Mouse (Mus musculus) embryo, embryonic 9.5 days (tissue): ENCODE measurements around the gene Mrpl36.
A peak's percentile ranks its signal among the peaks of the same experiment; 100 is the strongest.

Experiments used
- DNase-seq: peaks from one replicate; pipeline ENCODE4 v3.0.0-alpha.2; 2017; ENCODE audit errors: extremely low spot score

Mrpl36 gene

GRCm38 (mm10) chr13:73346743-73347142 lies 18.4 kb downstream of the Mrpl36 start:
- peak; percentile 20 for DNase-seq

GRCm38 (mm10) chr13:73347171-73347570 lies 18.9 kb downstream of the Mrpl36 start:
- DNase-seq, result no peak

GRCm38 (mm10) chr13:73347922-73348650 lies 19.8 kb downstream of the Mrpl36 start:
- no peak for DNase-seq

- DNase-seq, result no peak
Observed at GRCm38 (mm10) chr13:73350741-73351140, 22.4 kb downstream of the Mrpl36 start.

GRCm38 (mm10) chr13:73351910-73352309 lies 23.6 kb downstream of the Mrpl36 start:
- no peak for DNase-seq

GRCm38 (mm10) chr13:73352491-73352890 lies 24.2 kb downstream of the Mrpl36 start:
- DNase-seq, result no peak

- no peak for DNase-seq
Observed at GRCm38 (mm10) chr13:73357106-73357505, 28.8 kb downstream of the Mrpl36 start.

- no peak for DNase-seq
Observed at GRCm38 (mm10) chr13:73373367-73373766, 45.1 kb downstream of the Mrpl36 start.

GRCm38 (mm10) chr13:73374612-73375011 lies 46.3 kb downstream of the Mrpl36 start:
- DNase-seq, result no peak

GRCm38 (mm10) chr13:73377637-73378036 lies 49.3 kb downstream of the Mrpl36 start:
- no peak for DNase-seq
